Mouse (Mus musculus) granulocyte monocyte progenitor cell, adult 5-6 weeks (primary cell): ENCODE measurements around the gene Krtap17-1. TPM values are rescaled to one million over a fixed set of nuclear protein-coding genes. Genes with fewer than 3 reads are reported as not detected.

Source experiments
- ATAC-seq: replicated peaks from 2 replicates; pipeline ENCODE4 v1.8.0; 2016; ENCODE audit warnings: mild to moderate bottlenecking, moderate TSS enrichment, inconsistent platforms; ENCODE audit not compliant: poor library complexity, severe bottlenecking
- total RNA-seq, 2 experiments: library from RNA; stranded (forward) in 1 of 2; stranded (reverse) in 1 of 2; fragments of 200-712, 200-1000 nt in 1 of 2; fragments of >200 nt in 1 of 2; fragmentation: Nextera tagmentation in 1 of 2; gene quantifications; 2 replicates each; pipeline ENCODE4 v1.2.3; 2014 to 2017

Gene Krtap17-1
- total RNA-seq, 2 experiments from 2014 or later: not detected

DNA sequence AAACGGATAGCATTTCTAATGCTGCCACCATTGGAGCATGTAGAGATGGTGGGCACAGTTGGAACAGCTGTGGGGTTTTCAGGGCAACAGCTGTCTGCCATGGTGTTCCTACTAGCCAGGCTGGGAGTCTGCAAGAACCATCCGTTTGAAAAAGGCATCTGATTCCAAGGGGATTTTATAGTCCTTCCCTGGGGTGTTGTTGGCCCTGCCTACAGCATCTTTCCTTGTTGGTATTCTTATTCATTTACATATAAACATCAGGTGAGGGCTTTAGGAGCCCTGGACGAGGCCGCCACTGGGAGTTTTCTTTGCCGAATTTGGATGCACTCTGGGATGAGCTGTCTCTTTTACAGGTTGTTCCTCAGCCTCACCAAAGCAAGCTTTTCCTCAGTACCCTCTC is 14.8 kb downstream of the Krtap17-1 start, which contains the start of gene Krtap29-1:
TSS of gene Krtap29-1 (minus strand) at position 101 of the 400 bp plus-strand sequence.
- no peak for ATAC-seq

DNA sequence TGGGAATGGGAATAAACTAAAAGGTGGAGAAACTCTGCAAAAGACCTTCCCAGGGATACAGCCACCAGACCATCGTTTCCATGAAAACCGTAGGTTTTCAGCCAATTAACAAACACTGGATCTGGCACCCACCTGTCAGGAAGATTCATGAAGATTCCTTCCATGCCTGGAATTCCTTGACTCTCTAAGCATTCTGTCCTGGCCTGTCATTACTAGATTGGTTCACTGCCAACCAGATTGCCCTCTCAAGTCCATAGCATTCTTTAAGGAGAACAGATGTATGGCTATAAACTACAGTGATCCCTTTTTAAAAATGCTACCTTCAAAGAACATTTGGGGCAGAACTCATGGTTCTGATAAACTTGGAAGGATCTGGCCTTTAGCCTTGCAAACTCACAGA is 27.8 kb downstream of the Krtap17-1 start:
- ATAC-seq: no peak

DNA sequence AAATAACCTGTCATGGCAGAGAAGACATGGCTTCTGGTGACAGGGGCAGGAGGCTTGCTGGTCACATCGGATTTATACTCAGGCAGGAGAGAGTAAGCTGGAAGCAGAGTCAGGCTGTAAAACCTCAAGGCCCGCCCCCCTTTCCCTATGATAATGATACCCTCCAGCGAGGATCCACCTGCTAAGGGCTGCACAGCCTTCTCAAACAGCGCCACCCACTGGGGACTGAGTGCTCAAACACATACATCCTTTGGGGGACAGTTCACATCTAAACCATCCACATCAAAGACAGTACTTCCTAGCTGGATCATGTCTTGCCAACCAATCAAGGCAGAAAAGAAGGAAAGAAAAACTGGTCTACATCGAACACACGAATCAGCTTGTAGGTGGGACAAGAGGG is 29.6 kb downstream of the Krtap17-1 start:
- ATAC-seq: no peak

DNA sequence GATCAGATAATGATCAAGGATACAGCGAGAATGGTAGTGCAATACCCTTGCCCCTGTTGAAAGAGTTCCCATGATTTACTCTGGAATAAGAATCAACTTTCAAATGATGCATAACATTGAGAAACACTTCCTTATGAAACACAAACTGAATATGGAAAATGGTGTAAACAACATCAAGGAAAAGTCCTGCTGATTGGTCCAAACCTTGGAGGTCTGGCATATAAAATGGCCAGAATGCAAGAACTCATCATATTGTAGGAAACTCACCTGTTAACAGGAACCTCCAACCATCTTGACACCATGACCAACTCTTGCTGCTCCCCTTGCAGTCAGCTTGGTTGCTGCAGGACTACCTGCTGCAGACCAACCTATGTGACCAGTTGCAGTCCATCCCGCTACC is 45.6 kb downstream of the Krtap17-1 start, which contains the start of gene Krtap9-5:
TSS of gene Krtap9-5 (plus strand) at position 301 of the 400 bp plus-strand sequence.
- no peak for ATAC-seq

Other genes starting within 250 kb of the Krtap17-1 start
Only the 30 nearest of the 32 such genes appear.
- gene Krtap4-8, start 213.3 kb downstream of the Krtap17-1 start, total RNA-seq (2014; fragmentation: Nextera tagmentation): not detected in 2 replicates
- not detected in 2 replicates for gene Krtap4-8, start 213.3 kb downstream of the Krtap17-1 start, total RNA-seq (2017)
- gene Krtap4-9, start 208.8 kb downstream of the Krtap17-1 start, total RNA-seq (2014; fragmentation: Nextera tagmentation): not detected in 2 replicates
- not detected in 2 replicates for gene Krtap4-9, start 208.8 kb downstream of the Krtap17-1 start, total RNA-seq (2017)
- gene Gm11596, start 200.5 kb downstream of the Krtap17-1 start, total RNA-seq (2014; fragmentation: Nextera tagmentation): not detected in 2 replicates
- gene Gm11596, start 200.5 kb downstream of the Krtap17-1 start, total RNA-seq (2017): not detected in 2 replicates
- gene Gm11569, start 195.1 kb downstream of the Krtap17-1 start, total RNA-seq (2014; fragmentation: Nextera tagmentation): not detected in 2 replicates
- not detected in 2 replicates for gene Gm11569, start 195.1 kb downstream of the Krtap17-1 start, total RNA-seq (2017)
- gene Gm11554, start 189.5 kb downstream of the Krtap17-1 start, total RNA-seq (2014; fragmentation: Nextera tagmentation): not detected in 2 replicates
- not detected in 2 replicates for gene Gm11554, start 189.5 kb downstream of the Krtap17-1 start, total RNA-seq (2017)
- gene Krtap4-13, start 184.1 kb downstream of the Krtap17-1 start, total RNA-seq (2014; fragmentation: Nextera tagmentation): not detected in 2 replicates
- gene Krtap4-13, start 184.1 kb downstream of the Krtap17-1 start, total RNA-seq (2017): not detected in 2 replicates
- not detected in 2 replicates for gene Gm11564, start 178.3 kb downstream of the Krtap17-1 start, total RNA-seq (2014; fragmentation: Nextera tagmentation)
- not detected in 2 replicates for gene Gm11564, start 178.3 kb downstream of the Krtap17-1 start, total RNA-seq (2017)
- not detected in 2 replicates for gene 2300003K06Rik, start 155.9 kb downstream of the Krtap17-1 start, total RNA-seq (2014; fragmentation: Nextera tagmentation)
- gene 2300003K06Rik, start 155.9 kb downstream of the Krtap17-1 start, total RNA-seq (2017): not detected in 2 replicates
- gene Krtap4-16, start 142.4 kb downstream of the Krtap17-1 start, total RNA-seq (2014; fragmentation: Nextera tagmentation): not detected in 2 replicates
- not detected in 2 replicates for gene Krtap4-16, start 142.4 kb downstream of the Krtap17-1 start, total RNA-seq (2017)
- gene Gm11568, start 136.1 kb downstream of the Krtap17-1 start, total RNA-seq (2014; fragmentation: Nextera tagmentation): not detected in 2 replicates
- not detected in 2 replicates for gene Gm11568, start 136.1 kb downstream of the Krtap17-1 start, total RNA-seq (2017)
- not detected in 2 replicates for gene Gm11559, start 129.5 kb downstream of the Krtap17-1 start, total RNA-seq (2014; fragmentation: Nextera tagmentation)
- gene Gm11559, start 129.5 kb downstream of the Krtap17-1 start, total RNA-seq (2017): not detected in 2 replicates
- gene Krtap9-1, start 120.6 kb downstream of the Krtap17-1 start, total RNA-seq (2014; fragmentation: Nextera tagmentation): not detected in 2 replicates
- gene Krtap9-1, start 120.6 kb downstream of the Krtap17-1 start, total RNA-seq (2017): not detected in 2 replicates
- not detected in 2 replicates for gene Gm11567, start 114.8 kb downstream of the Krtap17-1 start, total RNA-seq (2014; fragmentation: Nextera tagmentation)
- gene Gm11567, start 114.8 kb downstream of the Krtap17-1 start, total RNA-seq (2017): not detected in 2 replicates
- gene Krtap31-1, start 86.1 kb downstream of the Krtap17-1 start, total RNA-seq (2014; fragmentation: Nextera tagmentation): not detected in 2 replicates
- not detected in 2 replicates for gene Krtap31-1, start 86.1 kb downstream of the Krtap17-1 start, total RNA-seq (2017)
- not detected in 2 replicates for gene Gm11565, start 79.2 kb downstream of the Krtap17-1 start, total RNA-seq (2014; fragmentation: Nextera tagmentation)
- gene Gm11565, start 79.2 kb downstream of the Krtap17-1 start, total RNA-seq (2017): not detected in 2 replicates
- not detected in 2 replicates for gene Krtap31-2, start 57.7 kb downstream of the Krtap17-1 start, total RNA-seq (2014; fragmentation: Nextera tagmentation)
- gene Krtap31-2, start 57.7 kb downstream of the Krtap17-1 start, total RNA-seq (2017): not detected in 2 replicates
- gene Krtap9-5, start 45.5 kb downstream of the Krtap17-1 start, total RNA-seq (2014; fragmentation: Nextera tagmentation): not detected in 2 replicates
- not detected in 2 replicates for gene Krtap9-5, start 45.5 kb downstream of the Krtap17-1 start, total RNA-seq (2017)
- not detected in 2 replicates for gene Krtap29-1, start 14.9 kb downstream of the Krtap17-1 start, total RNA-seq (2014; fragmentation: Nextera tagmentation)
- gene Krtap29-1, start 14.9 kb downstream of the Krtap17-1 start, total RNA-seq (2017): not detected in 2 replicates
- gene Krtap16-1, start 7.4 kb downstream of the Krtap17-1 start, total RNA-seq (2014; fragmentation: Nextera tagmentation): not detected in 2 replicates
- not detected in 2 replicates for gene Krtap16-1, start 7.4 kb downstream of the Krtap17-1 start, total RNA-seq (2017)
- not detected in 2 replicates for gene Krt33a, start 22.2 kb upstream of the Krtap17-1 start, total RNA-seq (2014; fragmentation: Nextera tagmentation)
- not detected in 2 replicates for gene Krt33a, start 22.2 kb upstream of the Krtap17-1 start, total RNA-seq (2017)
- not detected in 2 replicates for gene Krt33b, start 35.9 kb upstream of the Krtap17-1 start, total RNA-seq (2014; fragmentation: Nextera tagmentation)
- not detected in 2 replicates for gene Krt33b, start 35.9 kb upstream of the Krtap17-1 start, total RNA-seq (2017)
- not detected in 2 replicates for gene Krt34, start 47.6 kb upstream of the Krtap17-1 start, total RNA-seq (2014; fragmentation: Nextera tagmentation)
- not detected in 2 replicates for gene Krt34, start 47.6 kb upstream of the Krtap17-1 start, total RNA-seq (2017)
- not detected in 2 replicates for gene Krt31, start 56.6 kb upstream of the Krtap17-1 start, total RNA-seq (2014; fragmentation: Nextera tagmentation)
- gene Krt31, start 56.6 kb upstream of the Krtap17-1 start, total RNA-seq (2017): not detected in 2 replicates
- not detected in 2 replicates for gene Krt32, start 94.2 kb upstream of the Krtap17-1 start, total RNA-seq (2014; fragmentation: Nextera tagmentation)
- gene Krt32, start 94.2 kb upstream of the Krtap17-1 start, total RNA-seq (2017): not detected in 2 replicates
- not detected in 2 replicates for gene Krt35, start 102.2 kb upstream of the Krtap17-1 start, total RNA-seq (2014; fragmentation: Nextera tagmentation)
- not detected in 2 replicates for gene Krt35, start 102.2 kb upstream of the Krtap17-1 start, total RNA-seq (2017)
- 0.39 TPM in 1 of 2 replicates, not detected in the other for gene Krt36, start 111.6 kb upstream of the Krtap17-1 start, total RNA-seq (2014; fragmentation: Nextera tagmentation)
- not detected in 2 replicates for gene Krt36, start 111.6 kb upstream of the Krtap17-1 start, total RNA-seq (2017)
- not detected in 2 replicates for gene Krt13, start 127.6 kb upstream of the Krtap17-1 start, total RNA-seq (2014; fragmentation: Nextera tagmentation)
- not detected in 2 replicates for gene Krt13, start 127.6 kb upstream of the Krtap17-1 start, total RNA-seq (2017)
- not detected in 2 replicates for gene Krt15, start 141.9 kb upstream of the Krtap17-1 start, total RNA-seq (2014; fragmentation: Nextera tagmentation)
- gene Krt15, start 141.9 kb upstream of the Krtap17-1 start, total RNA-seq (2017): not detected in 2 replicates
- not detected in 2 replicates for gene Krt19, start 154.7 kb upstream of the Krtap17-1 start, total RNA-seq (2014; fragmentation: Nextera tagmentation)
- gene Krt19, start 154.7 kb upstream of the Krtap17-1 start, total RNA-seq (2017): not detected in 2 replicates
- gene Krt9, start 199.3 kb upstream of the Krtap17-1 start, total RNA-seq (2014; fragmentation: Nextera tagmentation): not detected in 2 replicates
- not detected in 2 replicates for gene Krt9, start 199.3 kb upstream of the Krtap17-1 start, total RNA-seq (2017)